Mouse (Mus musculus) cerebellum, postnatal 36 days (tissue): ENCODE results near the gene Gdf11.

Experiments
- DNase-seq, 2 experiments: peaks; one replicate each; pipeline ENCODE4 v3.0.0; 2021 to 2022; ENCODE audit warnings: mixed read lengths in 2 of 2

Gdf11 gene

DNA sequence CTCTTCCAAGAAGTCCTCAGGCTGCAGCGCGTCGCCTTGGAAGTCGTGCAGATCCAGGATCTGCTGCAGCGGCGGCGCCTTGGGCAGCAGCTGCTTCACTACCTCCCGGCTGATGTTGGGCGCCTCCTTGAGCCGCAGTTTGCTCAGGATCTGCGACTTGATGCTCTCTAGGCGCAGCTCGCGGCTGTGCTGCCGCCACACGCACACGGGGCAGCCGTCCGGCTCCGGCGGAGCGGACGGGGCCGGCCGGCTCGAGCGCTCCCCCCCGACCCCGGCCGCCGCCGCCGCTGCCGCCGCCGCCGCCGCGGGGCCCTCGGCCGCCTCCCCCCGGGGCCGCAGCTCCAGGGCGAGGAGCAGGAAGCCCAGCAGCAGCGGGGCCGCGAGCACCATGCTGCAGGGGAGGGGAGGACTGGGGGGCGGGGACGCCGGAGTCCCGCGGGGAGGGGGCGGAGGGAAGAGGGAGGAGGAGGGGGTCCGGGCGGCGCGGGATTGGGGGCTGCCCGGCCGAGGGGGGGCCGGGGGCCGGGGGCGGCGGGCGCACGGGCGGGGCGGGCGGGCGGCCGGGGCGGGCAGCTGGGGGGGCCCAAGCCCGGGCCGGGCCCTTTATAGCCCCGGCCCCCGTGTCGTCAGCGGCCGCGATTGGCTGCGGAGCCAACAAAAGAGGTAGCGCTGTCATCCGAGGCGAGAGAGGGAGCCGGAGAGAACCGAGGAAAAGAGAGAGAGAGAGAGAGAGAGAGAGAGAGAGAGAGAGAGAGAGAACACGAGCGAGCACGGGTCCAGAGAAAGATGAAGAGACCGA is at the start of gene Gdf11:
Gene Gdf11 (minus strand): TSS at position 423 of the 799 bp plus-strand sequence.
- peak in 1 of 2 experiments; percentile 31 for DNase-seq

GRCm38 (mm10) chr10:128940475-128941061 is 49.0 kb upstream of the Gdf11 start:
- DNase-seq: no peak

DNA sequence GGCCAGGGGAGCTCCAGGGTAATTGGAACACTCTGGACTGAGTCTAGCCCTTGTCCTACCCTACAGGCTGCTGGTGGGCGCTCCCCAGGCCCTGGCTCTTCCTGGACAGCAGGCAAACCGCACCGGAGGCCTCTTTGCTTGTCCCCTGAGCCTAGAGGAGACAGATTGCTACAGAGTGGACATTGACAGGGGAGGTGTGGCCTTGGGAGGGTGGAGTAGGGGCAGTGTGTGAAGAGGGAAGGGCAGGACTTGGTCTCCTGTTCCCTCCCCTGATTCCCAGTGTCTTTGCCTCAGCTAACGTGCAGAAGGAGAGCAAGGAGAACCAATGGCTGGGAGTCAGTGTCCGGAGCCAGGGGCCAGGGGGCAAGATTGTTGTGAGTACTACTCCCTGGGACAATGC is 47.5 kb upstream of the Gdf11 start:
- peak in 1 of 2 experiments; percentile 34 for DNase-seq

- peak; percentile 91 to 95 for DNase-seq
Measured at GRCm38 (mm10) chr10:128938457-128938856, 46.9 kb upstream of the Gdf11 start.

DNA sequence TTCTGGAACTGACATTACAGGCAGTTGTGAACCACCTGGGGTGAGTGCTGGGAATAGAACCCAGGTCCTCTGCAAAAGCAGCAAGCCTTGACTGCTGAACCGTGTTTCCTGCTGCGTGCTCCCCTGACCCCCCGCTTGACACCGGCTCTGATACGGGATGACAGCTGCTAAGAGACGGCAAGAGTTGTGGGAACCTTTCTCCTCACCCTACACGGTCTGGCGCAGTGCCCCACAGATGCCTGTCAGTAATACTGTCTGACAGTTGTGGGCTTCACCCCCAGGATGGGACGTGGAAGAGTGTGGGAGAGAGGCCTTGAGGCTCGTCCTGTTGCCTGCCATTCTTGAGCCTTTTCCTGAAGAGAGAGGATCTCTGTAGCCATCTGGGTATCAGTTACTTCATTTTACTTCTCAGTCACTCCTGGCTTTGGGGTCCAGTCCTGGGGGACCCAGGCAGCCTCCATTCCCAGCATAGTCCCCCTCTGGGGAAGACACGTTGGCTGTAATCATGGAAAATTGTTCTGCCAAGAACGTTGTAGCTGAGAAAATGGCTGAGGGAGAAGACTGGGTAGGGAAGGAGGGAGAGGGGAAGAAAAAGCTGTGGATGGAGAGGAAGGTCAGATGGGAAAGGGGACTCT is 46.4 kb upstream of the Gdf11 start:
- DNase-seq: peak in 1 of 2 experiments; percentile 31

DNA sequence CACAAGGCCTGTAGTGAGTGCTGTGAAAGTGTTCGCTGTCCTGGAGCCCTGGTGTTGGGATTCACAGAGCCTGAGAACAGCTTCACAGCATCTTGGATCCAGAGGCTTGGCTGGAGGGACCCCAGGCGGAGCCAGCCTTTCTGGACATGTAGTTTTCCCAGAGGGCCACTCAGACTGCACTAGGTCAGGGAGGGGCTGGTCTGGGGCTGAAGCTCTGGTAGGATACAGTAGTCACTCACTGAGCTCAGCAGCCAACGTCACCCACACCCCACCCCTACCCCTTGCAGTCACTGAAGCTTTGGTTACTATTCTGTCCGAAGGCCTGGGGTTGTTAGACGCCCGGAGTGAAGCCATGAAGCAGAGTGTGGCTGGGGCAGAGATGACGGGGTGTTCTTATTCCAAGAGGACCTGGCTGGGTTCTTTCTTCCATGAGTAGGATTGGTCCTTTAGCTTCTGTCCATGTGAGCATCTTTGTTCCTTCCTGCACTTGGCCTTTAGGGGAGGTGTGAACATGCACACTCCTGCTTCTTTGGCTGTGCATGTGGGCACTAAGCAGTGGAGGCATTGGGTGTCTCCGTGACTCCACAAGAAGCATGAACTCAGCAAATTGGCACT is 44.4 kb upstream of the Gdf11 start:
- DNase-seq: peak in 1 of 2 experiments; percentile 28

GRCm38 (mm10) chr10:128934997-128935787 is 43.7 kb upstream of the Gdf11 start:
- no peak for DNase-seq

DNA sequence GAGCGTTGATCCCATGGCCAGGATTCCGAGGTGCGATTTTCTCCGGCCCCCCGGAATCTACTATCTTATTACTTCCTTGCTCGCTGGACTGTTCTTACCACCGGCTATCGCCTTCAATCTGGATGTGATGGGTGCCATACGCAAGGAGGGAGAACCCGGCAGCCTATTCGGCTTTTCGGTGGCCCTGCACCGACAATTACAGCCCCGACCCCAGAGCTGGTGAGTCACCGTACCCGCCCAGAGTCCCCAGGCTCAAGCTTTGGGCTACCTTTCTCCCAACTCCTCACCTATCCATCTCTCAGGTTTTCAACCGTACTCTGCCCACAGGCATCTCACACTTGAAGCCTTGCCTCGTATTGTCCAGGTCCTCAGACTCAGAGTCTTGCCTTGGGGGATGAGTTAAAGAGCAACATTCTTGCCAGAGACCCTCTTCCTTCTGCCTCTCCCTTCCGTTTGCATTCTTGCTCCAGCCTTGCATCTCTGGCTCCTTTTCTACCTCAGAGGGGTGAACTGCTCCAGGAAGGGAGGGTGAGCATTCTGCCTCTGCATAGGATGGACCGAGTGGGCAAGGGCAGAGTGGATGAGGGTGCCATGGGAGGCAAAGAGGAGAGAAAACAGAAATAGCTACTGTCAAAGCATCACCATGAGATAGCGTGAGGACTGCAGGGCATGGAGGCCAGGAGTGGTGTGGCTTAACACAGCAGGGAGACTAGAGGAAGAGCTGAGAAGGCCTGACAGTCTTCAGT is 42.6 kb upstream of the Gdf11 start:
- peak; percentile 27 to 46 for DNase-seq

- DNase-seq: peak; percentile 57 to 71
Measured at GRCm38 (mm10) chr10:128933574-128933973, 42.1 kb upstream of the Gdf11 start, which contains the start of gene Itga7. Itga7 (plus strand) TSS chr10:128933818.

- no peak for DNase-seq
Measured at GRCm38 (mm10) chr10:128931441-128931840, 39.9 kb upstream of the Gdf11 start.

- no peak for DNase-seq
Measured at GRCm38 (mm10) chr10:128929638-128930378, 38.3 kb upstream of the Gdf11 start.

DNA sequence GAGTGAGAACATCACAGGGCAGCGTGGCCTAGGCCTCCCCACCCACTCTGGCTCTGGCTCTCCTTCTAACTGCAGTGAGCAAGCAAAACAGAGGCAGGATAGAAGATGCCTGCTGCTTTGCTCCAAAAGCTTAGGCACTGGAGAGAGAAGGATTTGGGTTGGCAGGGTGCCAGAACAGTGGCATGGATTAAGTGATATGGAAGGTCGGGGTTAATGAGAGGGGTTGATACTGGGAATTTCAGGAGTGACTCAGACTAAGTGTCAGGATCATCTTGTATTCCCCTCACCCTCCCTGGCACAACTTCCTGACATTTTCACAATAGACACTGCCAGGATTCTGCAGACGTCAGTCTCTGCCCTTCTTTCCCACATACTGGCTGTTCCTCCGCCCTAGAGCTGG is 36.8 kb upstream of the Gdf11 start:
- DNase-seq: peak in 1 of 2 experiments; percentile 33

- no peak for DNase-seq
Measured at GRCm38 (mm10) chr10:128923935-128924334, 32.4 kb upstream of the Gdf11 start, which contains the start of gene Bloc1s1. Bloc1s1 (minus strand) TSS chr10:128924035.

DNA sequence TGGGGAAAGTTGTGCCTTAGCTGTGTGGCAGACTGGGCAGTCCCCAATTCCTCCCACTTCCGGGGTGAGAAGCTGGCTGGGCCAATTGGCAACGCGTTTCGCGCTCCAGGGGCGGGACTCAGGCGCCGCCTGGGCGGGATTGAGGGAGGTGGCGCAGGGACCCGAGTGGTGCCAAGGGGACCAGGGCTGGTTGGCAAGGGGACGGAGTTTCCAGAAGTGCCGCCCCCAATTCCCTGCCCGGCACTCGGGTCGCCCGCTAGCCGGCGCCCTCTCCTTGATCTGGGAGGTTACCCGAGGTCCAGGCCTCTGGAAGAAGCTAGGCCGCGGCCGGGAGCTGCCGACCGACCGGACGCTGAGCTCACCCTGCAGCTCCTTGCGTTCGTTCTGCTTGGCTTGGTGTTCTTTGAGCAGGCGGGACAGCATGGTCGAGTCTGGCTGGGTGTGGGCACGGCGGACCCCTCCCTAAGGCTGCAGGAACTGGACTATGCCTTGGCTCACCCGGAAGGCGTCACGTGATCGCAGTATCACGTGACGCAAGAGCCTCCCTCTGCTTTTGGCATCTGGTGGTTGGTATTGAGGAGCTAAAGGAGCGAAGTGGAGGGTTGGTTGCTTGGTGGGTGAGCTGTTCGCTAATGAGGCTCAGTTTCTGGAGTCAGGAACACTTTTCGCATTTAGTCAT is 31.6 kb upstream of the Gdf11 start:
- peak; percentile 90 to 94 for DNase-seq

GRCm38 (mm10) chr10:128922822-128923012 is 31.2 kb upstream of the Gdf11 start, which contains the start of gene Rdh5:
Rdh5 (minus strand) TSS chr10:128922888.
- DNase-seq: no peak

DNA sequence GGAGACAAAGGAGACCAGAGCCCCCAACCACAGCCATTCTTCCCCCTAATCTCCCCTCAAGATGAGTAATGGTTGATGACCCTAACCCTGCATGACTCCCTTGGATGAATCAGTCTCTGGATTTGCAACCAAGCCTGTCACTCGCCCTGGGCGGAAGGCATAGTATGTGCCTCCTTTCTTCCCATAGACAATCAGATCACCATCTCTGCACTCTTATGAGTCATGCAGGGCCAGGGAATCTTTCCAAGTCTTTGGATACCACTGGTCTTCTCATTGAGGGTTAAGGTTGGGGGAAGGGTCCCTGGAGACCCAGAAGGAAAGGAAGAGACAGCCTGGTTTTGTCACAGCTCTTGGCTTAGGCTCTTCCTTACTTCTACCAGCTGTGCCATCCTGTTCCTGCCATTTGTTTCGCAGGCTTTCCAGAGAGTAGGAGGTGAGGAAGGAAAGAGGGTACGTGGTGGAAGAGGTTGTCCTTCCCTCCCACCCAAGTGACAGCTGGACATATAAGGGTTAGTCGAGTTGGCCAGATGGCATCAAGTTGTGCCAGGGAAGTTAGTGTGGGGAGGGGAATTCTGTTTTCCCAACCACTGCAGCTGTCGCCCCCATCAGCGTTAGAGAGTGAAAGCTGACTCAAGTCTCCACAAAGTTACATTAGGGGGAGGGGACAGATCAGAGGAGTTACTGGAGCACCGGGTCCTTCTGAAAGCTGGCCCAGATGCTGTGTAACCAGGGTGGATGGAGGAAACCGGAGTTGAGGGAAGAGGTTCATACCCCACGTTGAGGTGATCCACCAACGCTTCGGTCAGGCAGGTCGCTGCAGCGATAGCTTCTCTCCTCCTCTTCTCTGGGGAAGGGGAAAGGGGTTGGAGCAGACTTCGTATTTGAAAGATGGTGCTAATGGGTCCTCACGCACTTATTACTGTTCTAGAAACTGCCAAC is 30.6 kb upstream of the Gdf11 start:
- DNase-seq: no peak

- no peak for DNase-seq
Measured at GRCm38 (mm10) chr10:128921251-128921650, 29.7 kb upstream of the Gdf11 start.

- DNase-seq: no peak
Measured at GRCm38 (mm10) chr10:128920736-128921161, 29.2 kb upstream of the Gdf11 start.

DNA sequence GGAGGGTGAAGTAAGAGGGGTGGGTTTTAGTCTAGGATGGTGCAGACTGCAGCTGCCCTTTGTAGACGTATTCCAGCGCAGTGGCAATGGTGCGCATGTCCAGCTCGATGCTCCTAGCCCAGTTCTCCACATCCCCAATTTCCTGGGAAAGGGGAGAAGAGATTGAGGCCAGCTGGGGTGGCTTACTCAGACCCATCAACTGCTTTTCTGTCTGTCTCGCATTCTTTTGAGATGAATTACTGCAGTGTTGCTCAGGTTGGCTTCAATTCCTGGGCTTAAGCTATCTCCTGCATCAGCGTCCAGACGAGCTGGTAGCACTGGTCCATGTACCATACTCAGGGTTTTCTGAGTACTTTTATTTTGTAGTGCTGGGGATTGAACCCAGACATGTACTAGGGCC is 28.4 kb upstream of the Gdf11 start:
- no peak for DNase-seq
